Mouse (Mus musculus): Measurements from ENCODE around the gene Zfyve27. TPM values are rescaled to one million over a fixed set of nuclear protein-coding genes. Genes with fewer than 3 reads are reported as not detected.

Zfyve27 gene
- polyA plus RNA-seq, 1 experiment, result 12.2 TPM

DNA sequence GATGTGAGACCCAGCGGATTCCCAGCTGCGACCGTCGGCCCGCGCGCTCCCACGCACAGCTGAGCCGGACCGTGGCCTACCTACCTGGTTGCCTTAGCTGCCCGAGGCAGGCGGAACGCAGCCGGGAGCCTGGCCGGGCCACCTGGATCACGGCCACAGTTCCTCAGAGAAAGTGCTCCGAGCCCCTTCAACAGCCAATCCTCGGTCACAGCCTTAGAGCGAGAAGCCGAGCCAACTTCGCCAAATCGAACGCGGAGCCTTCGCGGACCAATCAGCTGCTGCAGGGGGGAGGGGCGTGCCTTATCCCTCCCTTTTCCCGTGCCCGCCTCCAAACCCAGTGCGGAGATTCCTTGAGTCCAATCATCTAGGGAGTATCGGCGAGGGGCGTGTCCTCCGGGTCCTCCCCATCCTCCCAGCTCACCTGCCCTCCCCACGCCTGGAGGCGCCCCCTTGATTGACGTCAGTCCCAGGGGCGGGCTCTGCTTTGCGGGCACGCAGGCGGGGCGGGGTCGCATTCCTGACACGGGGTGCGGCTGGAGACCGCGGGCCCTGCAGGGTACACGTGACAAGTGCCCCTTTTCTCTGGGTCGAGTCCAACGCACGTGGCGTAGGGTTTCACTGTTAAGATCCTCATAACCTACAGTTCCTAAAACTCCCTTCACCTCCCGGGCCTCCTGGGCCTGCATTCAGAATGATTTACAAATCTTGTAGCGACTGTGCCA, 34.8 kb upstream of the Zfyve27 start, which contains the start of gene Avpi1:
Avpi1 (minus strand) TSS at position 273 of the 722 bp plus-strand sequence.
- peaks cover 76% of the 10 kb centered on the region for H3K4me1 ChIP-seq

DNA sequence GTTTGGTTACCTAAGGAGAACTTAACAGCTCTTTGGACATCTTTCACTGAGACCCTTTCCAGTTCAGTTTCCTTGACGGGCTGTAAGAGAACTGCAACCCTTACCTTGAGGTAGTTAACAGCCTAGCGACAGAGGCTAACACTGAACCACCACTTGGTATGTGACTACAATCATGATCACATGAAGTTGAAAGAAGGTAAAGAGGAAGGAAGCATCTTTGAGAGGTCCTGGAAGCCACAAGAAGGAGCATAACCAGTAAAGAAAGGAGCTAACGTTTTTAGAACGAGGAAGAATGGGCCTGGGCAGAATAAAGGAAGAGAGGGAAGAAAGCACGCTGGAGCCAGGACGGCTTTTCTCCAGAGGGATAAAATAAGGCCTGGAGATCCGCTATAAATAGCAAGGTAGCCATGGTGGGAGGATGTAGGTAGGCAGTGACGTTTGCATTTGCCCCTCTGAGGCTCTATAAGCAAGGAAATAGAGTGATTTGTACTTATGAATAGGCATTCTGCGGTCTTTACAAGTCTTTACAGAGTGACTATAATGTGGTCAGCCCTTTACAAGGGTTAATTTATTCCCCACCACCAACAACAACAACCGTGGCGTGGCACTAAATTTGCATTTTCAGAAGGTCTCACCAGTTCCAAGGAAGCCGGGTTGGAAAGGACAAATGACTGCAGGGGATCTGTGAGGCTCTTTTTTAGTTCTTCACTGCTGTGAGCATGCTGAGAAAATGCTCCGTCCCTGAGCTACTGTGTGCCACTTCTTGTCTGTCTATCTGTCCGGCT, 34.0 kb upstream of the Zfyve27 start:
- Histone ChIP-seq H3K27me3 (replicated peaks) (no peaks in the 10 kb centered on the region), H3K4me1 (peaks cover 78% of the 10 kb centered on the region), H3K4me3 (replicated peaks) (peak overlapping the region; percentile 95), H3K36me3 (replicated peaks; ENCODE audit: low read length) (peaks cover 8% of the 10 kb centered on the region), H3K9me3 (no peaks in the 10 kb centered on the region)
- no peak for TF ChIP-seq FLI1 (IDR thresholded peaks at IDR 0.05; ENCODE audit: low read length)
- TF ChIP-seq GATA1 (IDR thresholded peaks at IDR 0.05; ENCODE audit: borderline replicate concordance, low read length), result no peak

More for the DNA sequence above, 34.8 kb upstream of the Zfyve27 start, which contains the start of gene Avpi1:
- H3K36me3 ChIP-seq (replicated peaks; ENCODE audit: low read length), result peaks cover 16% of the 10 kb centered on the region
- no peak for TF ChIP-seq GATA1 (IDR thresholded peaks at IDR 0.05; ENCODE audit: borderline replicate concordance, low read length)
- TF ChIP-seq FLI1 (IDR thresholded peaks at IDR 0.05; ENCODE audit: low read length), result no peak
- no peaks in the 10 kb centered on the region for H3K27me3 ChIP-seq (replicated peaks)
- no peaks in the 10 kb centered on the region for H3K9me3 ChIP-seq
- H3K4me3 ChIP-seq (replicated peaks), result peak within 1 kb of the TSS; percentile 95

DNA sequence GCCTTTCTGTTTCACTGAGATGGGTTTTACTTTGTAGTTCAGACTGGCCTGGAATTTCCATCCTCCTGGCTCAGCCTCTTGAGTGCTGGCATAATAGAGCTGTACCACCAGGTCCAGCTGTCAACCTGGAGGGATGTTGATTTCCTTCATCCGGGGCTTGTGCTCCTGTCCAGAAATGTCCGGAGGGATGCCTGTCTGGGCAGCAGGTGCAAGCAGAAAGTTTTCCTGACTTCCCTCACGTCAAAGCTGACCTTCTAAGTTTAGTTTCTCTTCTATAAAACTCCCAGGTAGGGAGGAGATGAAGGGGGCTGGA, 33.5 kb upstream of the Zfyve27 start:
- Histone ChIP-seq H3K27me3 (replicated peaks) (no peaks in the 10 kb centered on the region), H3K4me1 (peaks cover 78% of the 10 kb centered on the region), H3K9me3 (no peaks in the 10 kb centered on the region), H3K4me3 (replicated peaks) (no peak overlapping the region), H3K36me3 (replicated peaks; ENCODE audit: low read length) (peaks cover 3% of the 10 kb centered on the region)
- TF ChIP-seq GATA1 (IDR thresholded peaks at IDR 0.05; ENCODE audit: borderline replicate concordance, low read length) (no peak), FLI1 (IDR thresholded peaks at IDR 0.05; ENCODE audit: low read length) (no peak)

DNA sequence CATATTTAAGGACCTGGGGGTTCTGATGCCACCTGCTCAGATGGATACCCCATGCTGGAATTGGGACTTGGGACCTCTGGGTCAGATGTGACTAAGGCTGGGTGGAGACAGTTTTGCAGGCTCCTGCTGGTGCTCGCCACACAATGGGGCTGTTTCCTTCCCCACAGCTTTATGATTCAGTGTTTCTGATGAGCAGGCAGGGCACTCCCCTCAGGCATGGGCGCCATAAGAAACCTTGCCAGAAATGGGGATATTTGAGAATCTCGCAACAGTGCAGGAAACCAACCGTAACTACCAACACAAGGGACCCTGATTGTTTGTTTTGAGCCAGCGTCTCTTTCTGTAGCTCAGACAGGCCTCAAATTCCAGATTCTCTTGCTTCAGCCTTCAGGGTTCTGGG, 32.6 kb upstream of the Zfyve27 start:
- TF ChIP-seq FLI1 (IDR thresholded peaks at IDR 0.05; ENCODE audit: low read length), result no peak
- TF ChIP-seq GATA1 (IDR thresholded peaks at IDR 0.05; ENCODE audit: borderline replicate concordance, low read length), result no peak
- Histone ChIP-seq H3K9me3 (no peaks in the 10 kb centered on the region), H3K4me3 (replicated peaks) (no peak overlapping the region), H3K27me3 (replicated peaks) (no peaks in the 10 kb centered on the region), H3K4me1 (peaks cover 78% of the 10 kb centered on the region), H3K36me3 (replicated peaks; ENCODE audit: low read length) (no peaks in the 10 kb centered on the region)

DNA sequence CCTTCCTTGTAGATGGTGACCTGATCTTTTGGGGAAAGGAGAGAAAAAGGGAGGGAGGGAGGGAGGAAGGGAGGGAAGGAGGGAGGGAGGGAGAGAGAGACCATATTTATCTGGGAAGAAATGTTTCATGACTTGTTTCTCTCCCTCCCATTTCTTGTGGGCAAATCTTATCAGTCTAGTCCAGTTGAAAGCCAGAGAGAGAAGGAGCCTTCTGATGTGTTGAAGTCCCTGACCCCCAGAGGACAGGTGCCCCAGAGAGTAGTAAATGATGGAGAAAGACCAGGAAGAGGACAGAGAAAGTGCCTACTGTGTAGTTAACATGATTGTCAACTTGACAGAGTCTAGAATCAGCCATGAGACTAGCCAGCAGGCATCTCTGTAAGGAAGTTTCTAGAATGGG, 28.7 kb upstream of the Zfyve27 start:
- peaks cover 57% of the 10 kb centered on the region for H3K4me1 ChIP-seq
- no peak overlapping the region for H3K4me3 ChIP-seq (replicated peaks)
- H3K9me3 ChIP-seq, result no peaks in the 10 kb centered on the region
- TF ChIP-seq GATA1 (IDR thresholded peaks at IDR 0.05; ENCODE audit: borderline replicate concordance, low read length) (no peak), FLI1 (IDR thresholded peaks at IDR 0.05; ENCODE audit: low read length) (no peak)
- H3K36me3 ChIP-seq (replicated peaks; ENCODE audit: low read length), result no peaks in the 10 kb centered on the region
- H3K27me3 ChIP-seq (replicated peaks), result no peaks in the 10 kb centered on the region

DNA sequence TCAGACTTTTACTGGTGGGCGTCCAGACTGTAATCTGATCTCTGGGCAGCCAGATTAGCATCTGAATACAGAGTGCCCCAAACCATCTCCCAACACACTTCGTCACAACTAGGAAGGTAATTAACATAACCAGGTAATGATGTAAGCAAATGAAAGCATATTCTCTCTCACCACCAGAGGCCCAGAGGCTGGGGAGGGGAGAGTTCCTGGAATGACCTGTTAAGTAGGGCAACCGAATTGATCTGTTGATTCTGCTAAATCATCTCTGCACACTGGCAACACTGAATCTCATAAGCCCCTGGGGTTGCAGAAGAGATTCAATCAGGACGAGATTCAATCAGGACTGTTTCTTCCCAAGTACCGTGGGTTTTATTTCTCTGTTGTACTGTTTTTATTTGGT, 27.6 kb upstream of the Zfyve27 start:
- H3K4me1 ChIP-seq, result peaks cover 52% of the 10 kb centered on the region
- no peaks in the 10 kb centered on the region for H3K36me3 ChIP-seq (replicated peaks; ENCODE audit: low read length)
- no peaks in the 10 kb centered on the region for H3K27me3 ChIP-seq (replicated peaks)
- no peak for TF ChIP-seq FLI1 (IDR thresholded peaks at IDR 0.05; ENCODE audit: low read length)
- no peak for TF ChIP-seq GATA1 (IDR thresholded peaks at IDR 0.05; ENCODE audit: borderline replicate concordance, low read length)
- no peak overlapping the region for H3K4me3 ChIP-seq (replicated peaks)
- no peaks in the 10 kb centered on the region for H3K9me3 ChIP-seq

DNA sequence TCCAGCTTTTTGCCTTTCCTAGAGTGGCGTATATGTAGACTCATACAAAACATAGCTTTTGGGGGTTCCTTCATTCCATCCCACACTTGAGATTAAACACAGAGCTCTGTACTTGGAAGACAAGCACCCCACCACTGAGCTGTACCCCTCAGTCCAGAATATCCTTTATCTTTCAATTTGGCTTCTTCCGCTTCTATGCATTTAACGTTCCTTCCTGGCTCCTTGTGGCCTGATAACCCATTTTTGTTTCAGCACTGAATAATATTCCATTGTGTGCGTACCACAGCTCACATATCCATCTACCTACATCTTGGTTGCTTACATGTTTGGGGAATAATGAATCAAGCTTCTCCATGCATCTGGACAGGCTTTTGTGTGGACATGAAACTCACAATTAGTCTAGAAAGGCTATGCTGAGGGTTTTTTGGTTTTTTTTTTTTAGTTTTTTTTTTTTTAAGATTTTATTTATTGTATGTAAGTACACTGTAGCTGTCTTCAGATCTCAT, 26.5 kb upstream of the Zfyve27 start:
- no peak overlapping the region for H3K4me3 ChIP-seq (replicated peaks)
- no peaks in the 10 kb centered on the region for H3K27me3 ChIP-seq (replicated peaks)
- H3K4me1 ChIP-seq, result peaks cover 50% of the 10 kb centered on the region
- H3K9me3 ChIP-seq, result no peaks in the 10 kb centered on the region; the same call in 1 of the 2 replicates
- TF ChIP-seq GATA1 (IDR thresholded peaks at IDR 0.05; ENCODE audit: borderline replicate concordance, low read length), result no peak
- no peak for TF ChIP-seq FLI1 (IDR thresholded peaks at IDR 0.05; ENCODE audit: low read length)
- H3K36me3 ChIP-seq (replicated peaks; ENCODE audit: low read length), result no peaks in the 10 kb centered on the region

DNA sequence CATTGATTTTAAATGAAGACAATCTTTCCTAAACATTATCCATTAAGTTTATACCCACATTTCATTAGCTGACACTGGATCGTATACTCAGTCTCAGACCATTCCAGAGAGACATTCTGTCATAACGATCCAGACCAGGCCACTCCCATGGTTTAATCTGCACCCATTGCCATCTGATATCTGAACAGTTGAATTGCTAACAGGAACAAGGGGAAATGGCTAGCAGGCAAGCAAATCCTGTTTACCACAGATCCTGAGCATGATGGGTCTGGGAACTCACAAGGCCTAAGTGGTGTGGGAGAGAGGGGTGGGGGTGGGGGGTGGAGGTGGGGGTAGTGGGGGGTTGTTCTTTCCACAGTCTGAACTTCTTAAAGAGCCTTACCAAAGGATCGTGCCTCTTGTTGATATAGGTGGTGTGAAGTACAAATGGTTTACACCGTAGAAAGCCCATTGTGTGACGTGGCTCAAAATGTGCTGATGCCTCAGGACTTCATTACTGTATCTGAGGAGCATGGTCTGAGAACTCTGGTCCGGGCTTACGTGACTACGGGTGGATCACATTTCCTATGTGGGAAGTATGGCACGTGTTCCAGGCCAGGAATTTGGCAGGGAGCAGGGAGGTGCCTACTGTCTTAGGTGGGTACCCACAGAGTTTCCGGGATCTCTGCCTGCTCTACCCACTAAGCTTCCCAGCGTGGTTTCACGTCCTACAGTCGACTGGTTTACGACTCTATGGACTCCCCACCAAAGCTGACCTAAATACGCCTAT, 25.1 kb upstream of the Zfyve27 start:
- Histone ChIP-seq H3K9me3 (no peaks in the 10 kb centered on the region; the same call in 1 of the 2 replicates), H3K36me3 (replicated peaks; ENCODE audit: low read length) (no peaks in the 10 kb centered on the region), H3K27me3 (replicated peaks) (no peaks in the 10 kb centered on the region), H3K4me1 (peaks cover 57% of the 10 kb centered on the region), H3K4me3 (replicated peaks) (no peak overlapping the region)
- TF ChIP-seq GATA1 (IDR thresholded peaks at IDR 0.05; ENCODE audit: borderline replicate concordance, low read length) (no peak), FLI1 (IDR thresholded peaks at IDR 0.05; ENCODE audit: low read length) (no peak)

DNA sequence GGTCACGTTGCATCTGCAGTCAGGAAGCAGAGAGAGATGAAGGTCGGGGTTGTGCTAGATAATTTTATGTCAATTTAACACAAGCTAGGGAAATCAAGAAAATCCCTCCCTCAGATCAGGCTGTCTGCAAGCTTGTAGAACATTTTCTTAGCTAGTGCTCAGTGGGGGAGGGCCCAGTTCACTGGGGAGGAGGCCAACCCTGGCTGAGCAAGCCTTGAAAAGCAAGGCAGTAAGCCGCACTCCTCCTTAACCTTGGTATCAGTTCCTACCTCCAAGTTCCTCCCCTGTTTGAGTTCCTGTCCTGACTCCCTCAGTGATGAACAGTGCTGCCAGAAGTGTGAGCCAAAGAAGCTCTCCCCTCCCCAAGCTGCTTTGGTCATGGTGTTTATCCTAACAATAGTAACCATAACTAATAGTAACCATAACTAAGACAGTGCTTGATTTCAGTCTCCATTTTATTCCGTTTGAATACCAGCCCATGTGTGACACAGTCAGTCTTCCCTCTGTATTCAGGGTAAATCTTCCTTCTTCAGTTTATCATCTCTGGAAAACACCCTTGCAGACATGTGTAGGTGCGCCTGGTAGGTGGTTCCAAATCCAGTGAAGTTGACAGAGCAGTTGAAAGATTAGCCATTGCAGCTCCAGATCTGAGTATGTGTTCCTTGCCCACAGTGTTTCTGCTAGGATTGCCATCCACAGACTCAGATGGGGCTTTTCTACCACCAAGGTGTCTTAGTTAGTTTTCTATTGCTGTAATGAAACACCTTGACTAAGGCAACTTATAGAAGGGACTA, 23.8 kb upstream of the Zfyve27 start:
- TF ChIP-seq FLI1 (IDR thresholded peaks at IDR 0.05; ENCODE audit: low read length), result no peak
- TF ChIP-seq GATA1 (IDR thresholded peaks at IDR 0.05; ENCODE audit: borderline replicate concordance, low read length), result no peak
- no peaks in the 10 kb centered on the region for H3K27me3 ChIP-seq (replicated peaks)
- no peak overlapping the region for H3K4me3 ChIP-seq (replicated peaks)
- H3K4me1 ChIP-seq, result peaks cover 60% of the 10 kb centered on the region
- H3K36me3 ChIP-seq (replicated peaks; ENCODE audit: low read length), result no peaks in the 10 kb centered on the region
- H3K9me3 ChIP-seq, result no peaks in the 10 kb centered on the region; the same call in 1 of the 2 replicates
